Mouse (Mus musculus) CH12.LX (cell line): ENCODE data around the gene Mfsd11. TPM values are rescaled to one million over a fixed set of nuclear protein-coding genes. Genes with fewer than 3 reads are reported as not detected.

Source experiments
- DNase-seq: peaks from one replicate; pipeline ENCODE4 v3.0.0-alpha.2; 2013; ENCODE audit errors: extremely low read depth
- H3K27ac ChIP-seq: 2 replicates; pipeline ENCODE4 v1.5.1; 2012; ENCODE audit warnings: low read depth, mild to moderate bottlenecking, control low read depth, moderate library complexity; ENCODE audit not compliant: insufficient read depth
- H3K27me3 ChIP-seq: replicated peaks from 2 replicates; pipeline ENCODE3; 2012; ENCODE audit warnings: inconsistent platforms
- H3K36me3 ChIP-seq, 2 experiments: replicated peaks in 1 of 2; 2 replicates each; pipeline versions ENCODE3 to v1.6.1; 2012; ENCODE audit warnings: inconsistent platforms in 1 of 2, low read length in 1 of 2, mild to moderate bottlenecking in 1 of 2, mixed read lengths in 1 of 2, moderate library complexity in 1 of 2; ENCODE audit not compliant: control insufficient read depth in 1 of 2, insufficient read depth in 1 of 2
- H3K4me1 ChIP-seq, 2 experiments: 2 replicates each; pipeline ENCODE4 v1.6.1; 2012; ENCODE audit warnings: inconsistent platforms in 1 of 2, moderate library complexity in 1 of 2; ENCODE audit not compliant: insufficient read depth in 2 of 2, control insufficient read depth in 1 of 2
- H3K4me2 ChIP-seq: 2 replicates; pipeline ENCODE4 v1.6.1; 2012; ENCODE audit warnings: low read depth, mild to moderate bottlenecking, control low read depth; ENCODE audit not compliant: poor library complexity, insufficient read depth, severe bottlenecking
- H3K4me3 ChIP-seq, 3 experiments: fragments of 150-350 bp in 1 of 3; sonication (generic) in 1 of 3; replicated peaks in 1 of 3; 2 replicates each; pipeline versions ENCODE3 to v1.5.1; 2011 to 2012; ENCODE audit warnings: low read depth in 2 of 3, low read length in 2 of 3, mild to moderate bottlenecking in 2 of 3, moderate library complexity in 2 of 3, control low read depth in 1 of 3, improper control_type of control experiment in 1 of 3, inconsistent platforms in 1 of 3, mixed read lengths in 1 of 3; ENCODE audit not compliant: poor library complexity in 1 of 3
- H3K79me2 ChIP-seq: replicated peaks from 2 replicates; pipeline ENCODE4 v1.6.1; 2012; ENCODE audit warnings: mild to moderate bottlenecking, moderate library complexity; ENCODE audit not compliant: control insufficient read depth, poor library complexity, insufficient read depth, severe bottlenecking; ENCODE audit errors: extremely low read depth
- H3K9ac ChIP-seq: 2 replicates; pipeline ENCODE4 v1.6.1; 2012; ENCODE audit warnings: low read depth, mild to moderate bottlenecking, control low read depth, moderate library complexity; ENCODE audit not compliant: insufficient read depth
- H3K9me3 ChIP-seq: replicated peaks from 2 replicates; pipeline ENCODE3; 2012; ENCODE audit warnings: low read length, inconsistent platforms, mixed read lengths
- BHLHE40 ChIP-seq: IDR thresholded peaks from 2 replicates; pipeline ENCODE4 v1.6.1; 2011; ENCODE audit warnings: mild to moderate bottlenecking, low read depth, low read length, improper control_type of control experiment
- CHD1 ChIP-seq: IDR thresholded peaks from 2 replicates; pipeline ENCODE4 v1.6.1; 2012; ENCODE audit warnings: low read depth, low read length, improper control_type of control experiment, inconsistent platforms
- CTCF ChIP-seq, 2 experiments: IDR thresholded peaks in 1 of 2; conservative IDR thresholded peaks in 1 of 2; 2 replicates each; pipeline ENCODE4 v1.5.1; 2011 to 2012; ENCODE audit warnings: low read depth in 2 of 2, low read length in 2 of 2, improper control_type of control experiment in 1 of 2, inconsistent platforms in 1 of 2, mild to moderate bottlenecking in 1 of 2, moderate library complexity in 1 of 2
- JUN ChIP-seq: IDR thresholded peaks from 2 replicates; pipeline ENCODE4 v1.6.1; 2011; ENCODE audit warnings: low read depth, mild to moderate bottlenecking, low read length, improper control_type of control experiment, moderate library complexity; ENCODE audit not compliant: insufficient read depth
- MAFK ChIP-seq: IDR thresholded peaks from 2 replicates; pipeline ENCODE4 v1.6.1; 2011; ENCODE audit warnings: low read length, improper control_type of control experiment; ENCODE audit not compliant: insufficient replicate concordance
- MYC ChIP-seq: IDR thresholded peaks from 2 replicates; pipeline ENCODE4 v1.6.1; 2011; ENCODE audit warnings: low read depth, mild to moderate bottlenecking, improper control_type of control experiment, low read length
- NELFE ChIP-seq: IDR thresholded peaks from 2 replicates; pipeline ENCODE4 v1.6.1; 2011; ENCODE audit warnings: low read depth, low read length, improper control_type of control experiment
- NRF1 ChIP-seq: IDR thresholded peaks from 2 replicates; pipeline ENCODE4 v1.6.1; 2014; ENCODE audit warnings: low read depth, mild to moderate bottlenecking, inconsistent platforms, low read length, improper control_type of control experiment, moderate library complexity
- POLR2A ChIP-seq: IDR thresholded peaks from 2 replicates; pipeline ENCODE4 v1.6.1; 2011; ENCODE audit warnings: low read depth, mild to moderate bottlenecking, improper control_type of control experiment, low read length
- POLR2AphosphoS2 ChIP-seq: IDR thresholded peaks from 2 replicates; pipeline ENCODE4 v1.6.1; 2011; ENCODE audit warnings: low read depth, low read length, improper control_type of control experiment
- TCF12 ChIP-seq: IDR thresholded peaks from 2 replicates; pipeline ENCODE4 v1.6.1; 2014; ENCODE audit warnings: low read depth, mild to moderate bottlenecking, inconsistent platforms, low read length, improper control_type of control experiment
- USF1 ChIP-seq: IDR thresholded peaks from 2 replicates; pipeline ENCODE4 v1.6.1; 2014; ENCODE audit warnings: low read depth, mild to moderate bottlenecking, inconsistent platforms, low read length, improper control_type of control experiment
- USF2 ChIP-seq: conservative IDR thresholded peaks from 2 replicates; pipeline ENCODE4 v1.6.1; 2011; ENCODE audit warnings: low read depth, low read length, improper control_type of control experiment
- ZC3H11A ChIP-seq: IDR thresholded peaks from 2 replicates; pipeline ENCODE4 v1.6.1; 2012; ENCODE audit warnings: low read depth, mild to moderate bottlenecking, inconsistent platforms, low read length, improper control_type of control experiment
- ZKSCAN1 ChIP-seq: IDR thresholded peaks from 2 replicates; pipeline ENCODE4 v1.6.1; 2012; ENCODE audit warnings: low read depth, inconsistent platforms, low read length, improper control_type of control experiment, borderline replicate concordance
- dilution Hi-C: fragments of 300-500 bp; cut with MboI; formaldehyde crosslinking; loops from 2 replicates; pipeline ENCODE4 v1.14.3; 2020; ENCODE audit warnings: low sequenced_read_pairs; ENCODE audit not compliant: extremely low pct_unique_long_range_greater_than_20kb, extremely low pct_ligation_motif_present
- in situ Hi-C: fragments of 300-500 bp; cut with MboI; formaldehyde crosslinking; loops from 3 replicates; pipeline ENCODE4 v1.14.3; 2019; ENCODE audit warnings: low sequenced_read_pairs, low pct_ligation_motif_present, low pct_unique_long_range_greater_than_20kb, mixed read lengths
- polyA plus RNA-seq: library from polyadenylated mRNA; unstranded; fragments of >175 nt; gene quantifications from 2 replicates; pipeline ENCODE4 v1.2.1, GENCODE M21; 2012; ENCODE audit warnings: low read depth; ENCODE audit not compliant: insufficient read length
- total RNA-seq, 2 experiments: library from RNA; depleted of rRNA; stranded (reverse); fragments of 300-350 nt in 1 of 2; fragments of >200 nt in 1 of 2; gene quantifications; 2 replicates each; pipeline ENCODE4 v1.2.3; 2012 to 2014

Mfsd11 gene
- total and polyA plus RNA-seq, 3 experiments, result 4.1 to 17.7 (median 13.2) TPM

DNA sequence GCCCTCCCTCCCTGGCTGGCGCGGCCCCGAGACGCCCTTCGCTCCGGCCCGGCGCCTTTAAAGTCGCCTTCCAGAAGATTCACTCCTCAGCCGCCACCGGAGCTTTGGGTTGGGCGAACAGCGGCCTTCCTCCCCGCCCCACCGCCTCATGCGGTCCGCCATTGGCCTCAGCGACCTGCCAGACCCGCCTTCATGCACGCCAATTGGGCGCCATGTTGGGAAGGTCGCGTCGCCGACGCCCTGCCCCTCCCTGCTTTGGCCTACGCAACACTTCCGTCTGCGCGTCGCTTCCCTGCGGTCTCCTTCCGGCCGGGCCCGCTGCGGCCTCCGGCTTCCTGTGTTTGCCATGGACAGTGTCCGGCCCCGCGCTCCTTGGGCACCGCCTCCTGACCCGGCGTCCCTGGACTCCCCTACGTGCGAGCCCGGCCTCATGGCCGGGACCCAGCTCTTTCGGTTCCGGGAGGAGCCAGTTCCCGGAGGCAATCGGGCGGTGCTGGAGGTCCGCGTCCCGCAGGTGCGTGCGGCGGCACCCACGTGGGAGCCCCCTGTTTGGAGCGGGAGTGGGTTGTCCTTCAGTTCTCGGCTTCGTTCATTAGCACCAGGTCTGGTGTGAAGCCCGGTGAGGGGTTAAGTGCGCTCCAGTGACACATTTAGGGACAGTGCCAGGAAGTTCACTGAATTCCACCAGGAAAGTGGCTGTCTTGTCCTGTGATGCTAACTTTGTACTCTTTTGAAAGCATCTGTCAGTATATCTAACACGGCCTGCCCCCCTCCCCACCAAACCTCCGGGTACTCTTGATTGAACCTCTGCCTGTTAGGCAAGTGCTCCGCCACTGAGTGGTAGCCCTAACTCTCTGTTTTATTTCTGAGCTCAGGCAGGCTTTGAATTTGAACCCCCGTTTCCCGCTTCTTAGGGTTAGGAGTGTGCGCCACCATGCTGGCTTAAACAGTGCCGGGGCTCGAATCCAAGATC lies 8.7 kb upstream of the Mfsd11 start, which contains the start of the genes Mettl23 and Jmjd6 (continued):
- TF ChIP-seq TCF12 (peak; percentile 70), CHD1 (no peak), POLR2AphosphoS2 (peak; percentile 84; the same call in 1 of the 2 replicates), BHLHE40 (no peak; the same call in 1 of the 2 replicates), NELFE (peak; percentile 45), JUN (no peak), CTCF (conservative IDR thresholded peaks at IDR 0.05 in 1 of 2, IDR thresholded peaks at IDR 0.05 in 1 of 2; ENCODE audit: low read depth in 2 of 2, low read length in 2 of 2) (no peak), NRF1 (peak; percentile 78), ZC3H11A (no peak), ZKSCAN1 (no peak), MAFK (no peak)

DNA sequence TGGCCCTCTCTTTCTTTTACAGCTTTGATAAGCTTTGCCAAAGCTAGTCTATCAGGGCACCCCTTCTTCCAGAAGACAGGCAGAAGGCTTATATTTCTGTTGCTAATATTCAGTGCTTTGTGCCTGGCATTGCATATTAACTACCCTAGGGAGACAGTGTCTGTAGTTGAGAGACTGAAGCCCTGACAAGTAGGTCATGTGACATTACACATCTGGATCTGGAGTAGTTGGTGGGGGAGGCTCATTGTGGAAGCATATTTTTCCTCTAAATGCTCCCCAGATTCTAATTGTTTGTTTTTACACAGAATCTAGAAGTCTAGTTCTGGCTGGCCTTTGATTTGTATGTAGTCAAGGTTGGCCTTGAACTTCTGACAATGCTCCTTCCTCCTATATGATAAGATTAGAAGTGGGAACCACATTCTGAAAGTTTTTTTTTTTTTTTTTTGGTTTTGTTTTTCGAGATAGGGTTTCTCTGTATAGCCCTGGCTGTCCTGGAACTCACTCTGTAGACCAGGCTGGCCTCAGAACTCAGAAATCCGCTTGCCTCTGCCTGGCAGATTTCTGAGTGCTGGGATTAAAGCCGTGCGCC lies 5.6 kb upstream of the Mfsd11 start:
- peaks cover 67% of the 10 kb centered on the region for H3K79me2 ChIP-seq
- no peak overlapping the region for H3K4me3 ChIP-seq
- peak; percentile 65 for TF ChIP-seq USF2
- TF ChIP-seq USF1, result no peak
- peak; percentile 34 for DNase-seq
- dilution Hi-C loops, result no loop called here
- H3K36me3 ChIP-seq, result peaks cover 25 to 51% of the 10 kb centered on the region in 2 experiments
- 0 out of 2 replicates have a peak overlapping the region, but pooled peaks have one; percentile 12 for H3K27ac ChIP-seq
- no peaks in the 10 kb centered on the region for H3K9me3 ChIP-seq
- no peaks in the 10 kb centered on the region for H3K27me3 ChIP-seq
- H3K9ac ChIP-seq, result no peak overlapping the region
- H3K4me2 ChIP-seq, result no peak overlapping the region
- peaks cover 5 to 57% of the 10 kb centered on the region in 2 experiments; a peak in 3 of 4 replicates for H3K4me1 ChIP-seq
- in situ Hi-C loops, result no loop called here

DNA sequence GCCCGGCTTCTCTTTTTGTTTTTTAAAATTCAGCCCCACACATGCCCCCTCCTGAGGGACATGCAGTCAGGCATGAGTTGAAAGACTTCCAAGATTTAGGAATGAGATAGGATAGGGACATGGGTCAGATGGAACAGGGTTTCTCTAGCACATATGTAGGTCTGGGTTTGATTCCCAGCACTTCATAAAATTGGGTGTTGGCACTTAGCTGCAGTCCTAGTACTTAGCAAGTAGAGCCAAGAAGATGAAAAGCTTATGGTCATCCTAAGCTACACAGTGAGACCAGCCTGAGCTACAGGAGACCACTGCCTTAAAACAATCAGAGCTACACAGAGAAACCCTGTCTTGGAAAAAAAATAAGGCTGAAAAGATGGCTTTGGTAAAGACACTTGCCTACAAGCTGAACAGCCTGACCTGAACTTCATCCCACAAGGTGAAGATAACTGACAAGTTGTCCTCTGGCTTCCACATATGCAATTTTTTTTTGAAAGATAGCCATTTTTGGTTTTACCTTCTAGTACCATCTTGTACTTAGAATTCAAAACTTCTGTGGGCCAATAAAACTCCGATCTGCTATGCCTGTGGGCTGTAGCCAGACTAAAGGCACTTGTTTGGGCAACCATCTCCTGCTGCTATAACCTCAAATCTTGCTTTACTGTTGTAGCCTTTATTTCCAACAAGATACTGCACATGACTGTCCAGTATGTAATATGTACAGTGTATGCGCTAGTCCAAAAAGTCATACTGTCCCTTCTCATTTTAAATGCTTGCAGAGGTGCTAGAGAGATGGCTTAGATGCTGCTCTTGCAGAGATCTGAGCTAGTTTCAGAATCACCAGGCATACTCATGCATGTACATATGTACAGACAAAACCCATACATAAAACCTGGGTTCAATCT lies 4.8 kb upstream of the Mfsd11 start:
- TF ChIP-seq POLR2A (peak; percentile 32), MYC (no peak)
- TF ChIP-seq, all 38 proteins: peak for 1
- Histone ChIP-seq H3K4me2 (peak overlapping the region; percentile 1; the same call in 1 of the 2 replicates), H3K9ac (no peak overlapping the region), H3K4me3 (no peak overlapping the region), H3K36me3 (peaks cover 29 to 56% of the 10 kb centered on the region in 2 experiments), H3K9me3 (no peaks in the 10 kb centered on the region), H3K79me2 (peaks cover 67% of the 10 kb centered on the region), H3K27ac (no peak overlapping the region), H3K27me3 (no peaks in the 10 kb centered on the region), H3K4me1 (peaks cover 5 to 56% of the 10 kb centered on the region in 2 experiments; a peak in 3 of 4 replicates)
- dilution Hi-C loops (no loop called here), in situ Hi-C loops (no loop called here)
- peak; percentile 34 for DNase-seq
